Mouse (Mus musculus) liver, adult 2 months (tissue): ENCODE data around the gene Tmem9b.

Experiments
- CTCF ChIP-seq: fragments of 200-500 bp; IDR thresholded peaks from 2 replicates; pipeline ENCODE4 v1.5.1; 2011; ENCODE audit warnings: low read depth, low read length, control low read depth
- POLR2A ChIP-seq: fragments of 200-500 bp; IDR thresholded peaks from 2 replicates; pipeline ENCODE4 v1.6.1; 2011; ENCODE audit warnings: low read length, control low read depth; ENCODE audit not compliant: insufficient read depth; ENCODE audit errors: extremely low read depth

- TF ChIP-seq CTCF (no peak), POLR2A (no peak)
These were observed 29.0 kb downstream of the Tmem9b start, which contains the start of gene BC051019 for GRCm38 (mm10) chr7:109723697-109724096.
